Mouse (Mus musculus): ENCODE data around the gene Casp6. TPM values are rescaled to one million over a fixed set of nuclear protein-coding genes. Genes with fewer than 3 reads are reported as not detected.
A peak's percentile ranks its signal among the peaks of the same experiment; 100 is the strongest.

The Casp6 gene
- 78.4 and 99.8 TPM in 2 replicates for polyA plus RNA-seq (2016; fragmentation: Nextera tagmentation; extraction: Ambion mirVana)

DNA sequence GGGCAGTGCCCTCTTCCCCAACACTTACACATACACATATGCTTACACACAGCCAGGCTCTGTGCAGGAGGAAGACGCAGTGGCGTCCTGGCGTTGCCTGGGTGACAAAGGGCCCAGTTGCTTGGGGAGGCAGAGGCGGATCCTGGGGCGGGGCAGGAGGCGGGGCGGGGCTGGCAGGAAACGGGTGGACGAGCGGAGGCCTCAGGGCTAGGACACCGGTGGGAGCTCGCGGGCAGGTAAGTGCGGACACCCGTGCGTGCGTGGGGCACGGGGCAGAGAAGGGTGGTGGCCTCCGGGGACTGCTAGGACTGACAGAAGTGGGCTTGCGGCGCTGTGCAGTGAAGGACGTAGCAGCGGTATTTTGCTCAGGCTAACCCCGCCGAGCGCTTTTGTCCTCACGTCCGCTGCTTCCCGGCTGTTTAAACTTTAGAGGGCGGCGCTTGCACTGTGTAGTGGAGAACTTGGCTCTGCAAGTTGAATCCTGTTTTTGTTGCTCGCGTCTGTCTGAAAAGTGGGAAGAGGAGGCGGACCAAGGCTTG is at the start of gene Casp6:
Casp6 (plus strand) TSS at position 155 of the 539 bp plus-strand sequence.
- H3K4me1 ChIP-seq, result peaks cover 31% of the 10 kb centered on the region
- H3K9me3 ChIP-seq, result no peaks in the 10 kb centered on the region
- peaks cover 12% of the 10 kb centered on the region for H3K36me3 ChIP-seq
- H3K4me3 ChIP-seq, result peak within 1 kb of the TSS; percentile 84
- under 1% methylated on average over 34 of the region's 34 CpGs for WGBS
- H3K27me3 ChIP-seq (ENCODE audit: insufficient read depth, poor library complexity, severe bottlenecking), result no peaks in the 10 kb centered on the region
- peak within 1 kb of the TSS; percentile 94 for H3K27ac ChIP-seq
- peak; percentile 96 for DNase-seq (ENCODE audit: low spot score)

DNA sequence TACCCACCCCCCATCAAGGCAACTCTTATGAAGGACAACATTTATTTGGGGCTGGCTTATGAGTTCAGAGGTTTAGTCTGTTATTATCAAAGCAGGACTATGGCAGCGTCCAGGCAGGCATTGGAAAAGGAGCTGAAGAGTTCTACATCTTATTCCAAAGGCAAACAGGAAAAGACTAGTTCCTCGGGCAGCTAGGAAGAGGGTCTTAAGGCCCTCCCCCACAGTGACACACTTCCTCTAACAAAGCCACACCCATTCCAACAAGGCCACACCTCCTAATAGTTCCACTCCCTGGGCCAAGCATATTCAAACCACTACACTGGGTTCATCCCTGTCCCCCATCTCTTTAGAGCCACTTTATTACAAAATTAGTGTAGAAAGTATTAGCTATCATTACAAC is 38.6 kb upstream of the Casp6 start:
- no peaks in the 10 kb centered on the region for H3K4me1 ChIP-seq
- H3K4me3 ChIP-seq, result no peak overlapping the region
- peaks cover 2% of the 10 kb centered on the region for H3K9me3 ChIP-seq
- no peak overlapping the region for H3K27ac ChIP-seq
- no peaks in the 10 kb centered on the region for H3K27me3 ChIP-seq (ENCODE audit: insufficient read depth, poor library complexity, severe bottlenecking)
- no peaks in the 10 kb centered on the region for H3K36me3 ChIP-seq
- DNase-seq (ENCODE audit: low spot score), result no peak
- WGBS, result 61% methylated on average over 2 of the region's 2 CpGs

- no peaks in the 10 kb centered on the region for H3K4me1 ChIP-seq
- 41% methylated on average over 14 of the region's 14 CpGs for WGBS
- H3K9me3 ChIP-seq, result no peaks in the 10 kb centered on the region
- H3K36me3 ChIP-seq, result no peaks in the 10 kb centered on the region
- peak; percentile 79 for DNase-seq (ENCODE audit: low spot score)
- H3K27me3 ChIP-seq (ENCODE audit: insufficient read depth, poor library complexity, severe bottlenecking), result no peaks in the 10 kb centered on the region
- no peak overlapping the region for H3K27ac ChIP-seq
- no peak overlapping the region for H3K4me3 ChIP-seq
These were observed 37.5 kb upstream of the Casp6 start for GRCm38 (mm10) chr3:129863698-129864097.

DNA sequence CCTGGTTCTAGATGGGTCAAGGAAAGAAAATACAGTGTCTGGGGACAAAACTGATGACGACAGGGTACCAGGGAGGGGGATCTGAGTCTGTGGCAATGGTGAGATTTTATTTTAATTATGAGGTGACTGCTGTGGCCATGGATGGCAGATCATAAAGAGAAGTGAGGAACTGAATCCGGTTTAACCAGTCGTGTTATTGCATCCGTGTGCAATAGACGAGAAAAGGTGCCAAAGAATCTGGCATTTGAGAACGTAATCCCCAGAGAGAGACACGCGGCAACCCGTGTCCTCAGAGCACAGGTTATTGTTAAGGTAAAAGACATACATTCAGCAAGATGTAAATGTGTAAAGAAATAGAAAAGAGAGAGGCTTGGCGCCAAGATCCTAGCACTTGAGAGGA is 23.9 kb upstream of the Casp6 start:
- H3K4me1 ChIP-seq, result peaks cover 14% of the 10 kb centered on the region
- H3K4me3 ChIP-seq, result no peak overlapping the region
- no peak overlapping the region for H3K27ac ChIP-seq
- H3K9me3 ChIP-seq, result no peaks in the 10 kb centered on the region
- H3K36me3 ChIP-seq, result no peaks in the 10 kb centered on the region
- no peaks in the 10 kb centered on the region for H3K27me3 ChIP-seq (ENCODE audit: insufficient read depth, poor library complexity, severe bottlenecking)
- DNase-seq (ENCODE audit: low spot score), result no peak
- 90% methylated on average over 10 of the region's 10 CpGs for WGBS

GRCm38 (mm10) chr3:129878405-129879021 is 22.7 kb upstream of the Casp6 start, which contains the start of gene Pla2g12a:
Gene Pla2g12a, plus strand, starts transcription at chr3:129878606.
- DNase-seq (ENCODE audit: low spot score), result peak; percentile 90
- no peaks in the 10 kb centered on the region for H3K9me3 ChIP-seq
- WGBS, result under 1% methylated on average over 64 of the region's 66 CpGs
- peak within 1 kb of the TSS; percentile 79 for H3K4me3 ChIP-seq
- peak within 1 kb of the TSS; percentile 92 for H3K27ac ChIP-seq
- H3K4me1 ChIP-seq, result peaks cover 14% of the 10 kb centered on the region
- H3K36me3 ChIP-seq, result no peaks in the 10 kb centered on the region
- no peaks in the 10 kb centered on the region for H3K27me3 ChIP-seq (ENCODE audit: insufficient read depth, poor library complexity, severe bottlenecking)

DNA sequence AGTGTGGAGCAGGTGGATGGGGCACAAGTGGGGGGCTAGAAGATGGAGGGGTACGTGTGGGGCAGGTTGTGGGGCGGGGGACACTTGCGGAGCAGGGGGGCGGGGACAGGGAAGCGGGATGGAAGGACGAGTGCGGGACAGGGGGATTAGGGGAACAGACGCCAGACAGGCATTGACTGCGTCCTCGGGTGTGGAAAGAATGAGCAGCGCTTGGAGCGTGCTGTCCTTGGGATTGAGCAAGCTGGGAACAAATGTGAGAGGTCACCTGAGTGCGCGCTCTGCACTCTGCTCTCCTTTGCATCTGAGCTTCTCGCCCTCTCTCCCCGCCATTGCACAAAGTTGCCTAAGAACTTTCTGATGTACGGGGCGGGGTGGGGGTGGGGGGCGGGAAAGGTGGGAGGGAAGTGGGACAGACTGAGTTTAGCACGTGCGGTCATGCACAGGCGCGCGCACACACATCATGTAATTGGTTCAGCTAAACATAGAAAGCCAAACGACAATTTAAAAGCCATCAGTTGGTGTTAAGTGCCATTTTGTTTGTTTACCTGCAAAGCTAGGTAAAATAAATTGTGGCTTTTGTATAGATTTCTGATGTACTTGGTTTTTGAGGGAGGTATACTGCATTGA is 22.0 kb upstream of the Casp6 start:
- H3K9me3 ChIP-seq, result no peaks in the 10 kb centered on the region
- peak; percentile 80 for DNase-seq (ENCODE audit: low spot score)
- no peaks in the 10 kb centered on the region for H3K27me3 ChIP-seq (ENCODE audit: insufficient read depth, poor library complexity, severe bottlenecking)
- 2% methylated on average over 25 of the region's 25 CpGs for WGBS
- H3K4me3 ChIP-seq, result peak overlapping the region; percentile 79
- no peaks in the 10 kb centered on the region for H3K36me3 ChIP-seq
- H3K4me1 ChIP-seq, result peaks cover 14% of the 10 kb centered on the region
- H3K27ac ChIP-seq, result peak overlapping the region; percentile 92

GRCm38 (mm10) chr3:129879913-129880312 is 21.3 kb upstream of the Casp6 start:
- peaks cover 14% of the 10 kb centered on the region for H3K4me1 ChIP-seq
- H3K4me3 ChIP-seq, result peak overlapping the region; percentile 79; the same call in 1 of the 2 replicates
- no peaks in the 10 kb centered on the region for H3K36me3 ChIP-seq
- no peaks in the 10 kb centered on the region for H3K27me3 ChIP-seq (ENCODE audit: insufficient read depth, poor library complexity, severe bottlenecking)
- no peak overlapping the region for H3K27ac ChIP-seq
- no peak for DNase-seq (ENCODE audit: low spot score)
- 84% methylated on average over 2 of the region's 2 CpGs for WGBS
- H3K9me3 ChIP-seq, result no peaks in the 10 kb centered on the region

DNA sequence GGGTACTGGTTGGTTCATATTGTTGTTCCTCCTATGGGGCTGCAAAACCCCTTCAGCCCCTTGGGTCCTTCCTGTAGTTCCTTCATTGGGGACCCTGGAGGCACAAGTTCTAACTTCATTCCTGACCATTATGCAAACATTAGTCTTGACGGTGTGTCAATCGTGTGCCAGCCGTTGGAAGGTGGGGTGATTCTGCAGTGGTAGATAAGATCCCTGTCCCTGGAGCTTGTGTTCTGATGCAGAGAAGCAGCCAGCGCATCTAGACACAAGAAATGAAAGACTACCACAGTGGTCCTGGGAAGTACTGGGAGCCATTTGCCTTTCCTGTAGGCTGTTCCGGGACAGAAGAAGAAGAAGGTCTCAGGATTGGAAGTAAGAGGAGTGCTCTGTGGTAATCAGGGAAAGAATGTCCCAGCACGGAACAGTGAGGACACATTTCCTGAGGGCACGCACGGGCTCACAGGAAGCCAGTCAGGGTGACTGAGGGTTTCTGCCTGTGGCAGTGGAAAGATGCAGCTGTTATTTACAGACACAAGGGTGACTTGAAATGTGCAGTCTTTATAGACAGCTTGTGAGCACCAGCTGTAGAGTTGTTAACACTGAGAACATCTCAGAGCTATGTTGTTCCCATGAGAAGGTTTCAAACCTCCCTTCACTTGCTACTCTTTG is 20.2 kb upstream of the Casp6 start:
- no peaks in the 10 kb centered on the region for H3K36me3 ChIP-seq
- H3K27ac ChIP-seq, result no peak overlapping the region
- H3K4me1 ChIP-seq, result peaks cover 18% of the 10 kb centered on the region
- H3K9me3 ChIP-seq, result no peaks in the 10 kb centered on the region
- no peak overlapping the region for H3K4me3 ChIP-seq
- whole genome bisulfite sequencing, result 53% methylated on average over 8 of the region's 8 CpGs
- DNase-seq (ENCODE audit: low spot score), result no peak
- no peaks in the 10 kb centered on the region for H3K27me3 ChIP-seq (ENCODE audit: insufficient read depth, poor library complexity, severe bottlenecking)

DNA sequence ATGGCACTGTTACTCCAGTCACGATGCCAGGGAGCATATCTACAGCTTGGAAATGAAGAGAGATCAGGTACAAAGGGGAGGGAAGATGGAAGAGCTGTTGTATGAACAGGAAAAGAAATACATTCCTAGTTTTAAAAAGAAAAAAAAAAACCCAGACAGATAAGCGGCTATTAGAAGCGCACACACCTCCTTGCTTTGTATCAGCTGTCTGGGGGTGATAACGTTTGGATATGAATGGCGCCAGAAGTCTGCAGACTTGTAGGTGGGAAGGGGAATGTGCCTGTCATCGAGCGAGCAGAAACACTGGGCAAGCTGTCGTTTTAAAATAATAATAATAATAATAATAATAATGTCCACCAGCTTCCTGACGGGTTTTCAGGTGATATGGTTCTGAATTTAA is 15.6 kb upstream of the Casp6 start:
- WGBS, result 55% methylated on average over 9 of the region's 9 CpGs
- H3K9me3 ChIP-seq, result no peaks in the 10 kb centered on the region
- H3K4me3 ChIP-seq, result no peak overlapping the region
- H3K4me1 ChIP-seq, result peaks cover 10% of the 10 kb centered on the region; the same call in 1 of the 2 replicates
- no peak for DNase-seq (ENCODE audit: low spot score)
- H3K36me3 ChIP-seq, result 0 out of 2 replicates have a peak, but pooled peaks cover 7% of the 10 kb centered on the region
- H3K27me3 ChIP-seq (ENCODE audit: insufficient read depth, poor library complexity, severe bottlenecking), result no peaks in the 10 kb centered on the region
- no peak overlapping the region for H3K27ac ChIP-seq

DNA sequence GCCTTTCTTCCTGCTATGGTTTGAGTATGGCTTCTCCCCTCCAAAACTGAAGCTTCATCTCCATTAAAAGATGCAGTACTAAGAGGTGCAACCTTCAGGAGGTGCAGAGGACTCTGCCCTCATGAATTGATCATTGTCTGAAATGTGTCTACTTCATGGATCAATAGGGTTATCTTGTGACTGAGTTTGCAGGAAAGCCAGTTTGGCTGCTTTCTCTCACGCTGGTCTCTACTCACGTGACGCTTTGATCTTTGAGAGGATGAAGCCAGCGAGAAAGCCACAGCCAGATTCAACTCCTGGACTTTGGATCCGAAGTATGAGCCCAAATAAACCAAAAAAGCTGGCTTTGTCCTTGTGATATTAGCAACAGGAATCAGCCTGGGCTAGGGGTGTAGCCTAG is 14.8 kb upstream of the Casp6 start:
- Histone ChIP-seq H3K36me3 (peaks cover 15% of the 10 kb centered on the region; the same call in 1 of the 2 replicates), H3K4me1 (0 out of 2 replicates have a peak, but pooled peaks cover 4% of the 10 kb centered on the region), H3K4me3 (no peak overlapping the region), H3K9me3 (no peaks in the 10 kb centered on the region), H3K27ac (no peak overlapping the region), H3K27me3 (ENCODE audit: insufficient read depth, poor library complexity, severe bottlenecking) (no peaks in the 10 kb centered on the region)
- no peak for DNase-seq (ENCODE audit: low spot score)
- 82% methylated on average over 5 of the region's 5 CpGs for WGBS

- peaks cover 24% of the 10 kb centered on the region for H3K36me3 ChIP-seq
- 0 out of 2 replicates have a peak, but pooled peaks cover 4% of the 10 kb centered on the region for H3K4me1 ChIP-seq
- H3K4me3 ChIP-seq, result no peak overlapping the region
- no peak for DNase-seq (ENCODE audit: low spot score)
- no peaks in the 10 kb centered on the region for H3K27me3 ChIP-seq (ENCODE audit: insufficient read depth, poor library complexity, severe bottlenecking)
- no peaks in the 10 kb centered on the region for H3K9me3 ChIP-seq
- H3K27ac ChIP-seq, result no peak overlapping the region
- 83% methylated on average over 13 of the region's 13 CpGs for WGBS
These were observed 13.3 kb upstream of the Casp6 start for GRCm38 (mm10) chr3:129887779-129888517.

- Histone ChIP-seq H3K36me3 (peaks cover 31% of the 10 kb centered on the region), H3K9me3 (no peaks in the 10 kb centered on the region), H3K4me1 (peaks cover 4% of the 10 kb centered on the region; the same call in 1 of the 2 replicates), H3K27me3 (ENCODE audit: insufficient read depth, poor library complexity, severe bottlenecking) (no peaks in the 10 kb centered on the region), H3K4me3 (no peak overlapping the region), H3K27ac (no peak overlapping the region)
- DNase-seq (ENCODE audit: low spot score), result no peak
- WGBS, result 81% methylated on average over 5 of the region's 5 CpGs
These were observed 9.2 kb upstream of the Casp6 start for GRCm38 (mm10) chr3:129892003-129892402.
